Mouse (Mus musculus) liver, embryonic 13.5 days (tissue): ENCODE data around the gene Cox7a1. TPM values are rescaled to one million over a fixed set of nuclear protein-coding genes. Genes with fewer than 3 reads are reported as not detected.

Source experiments
- polyA plus RNA-seq: library from polyadenylated mRNA; unstranded; fragments of >200 nt; fragmentation: Nextera tagmentation; extraction: Ambion mirVana; gene quantifications from 2 replicates; pipeline ENCODE4 v1.2.1, GENCODE M21; 2015

The Cox7a1 gene
- polyA plus RNA-seq, 1 experiment from 2014 or later = 4.2 TPM

Other genes with a start within 250 kb of the Cox7a1 start
- gene Zfp74, start 230.1 kb upstream of the Cox7a1 start, polyA plus RNA-seq = 2.0 and 2.6 TPM in 2 replicates
- 8.5 and 10.9 TPM in 2 replicates for gene Zfp568, start 200.2 kb upstream of the Cox7a1 start, polyA plus RNA-seq
- 0.29 and 0.41 TPM in 2 replicates for gene Zfp14, start 132.8 kb upstream of the Cox7a1 start, polyA plus RNA-seq
- 1.7 and 2.1 TPM in 2 replicates for gene Zfp82, start 111.2 kb upstream of the Cox7a1 start, polyA plus RNA-seq
- gene Gm26920, start 93.7 kb upstream of the Cox7a1 start, polyA plus RNA-seq = 0.44 TPM in 1 of 2 replicates, not detected in the other
- 2.0 and 2.5 TPM in 2 replicates for gene Zfp566, start 93.6 kb upstream of the Cox7a1 start, polyA plus RNA-seq
- 12.7 and 18.3 TPM in 2 replicates for gene Zfp260, start 89.4 kb upstream of the Cox7a1 start, polyA plus RNA-seq
- gene Zfp382, start 62.2 kb upstream of the Cox7a1 start, polyA plus RNA-seq = 1.6 and 2.1 TPM in 2 replicates
- gene Zfp146, start 14.4 kb upstream of the Cox7a1 start, polyA plus RNA-seq = 4.8 and 6.2 TPM in 2 replicates
- gene Capns1, start 14.7 kb downstream of the Cox7a1 start, polyA plus RNA-seq = 39.0 and 40.8 TPM in 2 replicates
- gene Polr2i, start 47.8 kb downstream of the Cox7a1 start, polyA plus RNA-seq = 67.1 and 70.0 TPM in 2 replicates
- gene Tbcb, start 48.1 kb downstream of the Cox7a1 start, polyA plus RNA-seq = 62.1 and 63.7 TPM in 2 replicates
- not detected in 2 replicates for gene Ovol3, start 51.6 kb downstream of the Cox7a1 start, polyA plus RNA-seq
- gene Thap8, start 96.0 kb downstream of the Cox7a1 start, polyA plus RNA-seq = 0.13 TPM in 1 of 2 replicates, not detected in the other
- gene Wdr62, start 96.3 kb downstream of the Cox7a1 start, polyA plus RNA-seq = 7.0 and 8.1 TPM in 2 replicates
- 1.4 and 1.7 TPM in 2 replicates for gene Clip3, start 107.6 kb downstream of the Cox7a1 start, polyA plus RNA-seq
- 17.2 and 18.9 TPM in 2 replicates for gene Alkbh6, start 124.6 kb downstream of the Cox7a1 start, polyA plus RNA-seq
- 6.1 and 8.8 TPM in 2 replicates for gene Syne4, start 130.7 kb downstream of the Cox7a1 start, polyA plus RNA-seq
- gene E130208F15Rik, start 137.6 kb downstream of the Cox7a1 start, polyA plus RNA-seq = 1.3 and 1.8 TPM in 2 replicates
- gene Sdhaf1, start 139.8 kb downstream of the Cox7a1 start, polyA plus RNA-seq = 6.4 and 6.6 TPM in 2 replicates
- gene Lrfn3, start 178.6 kb downstream of the Cox7a1 start, polyA plus RNA-seq = 1.4 and 1.5 TPM in 2 replicates
- 65.8 and 80.0 TPM in 2 replicates for gene Tyrobp, start 229.6 kb downstream of the Cox7a1 start, polyA plus RNA-seq
- gene Hcst, start 235.7 kb downstream of the Cox7a1 start, polyA plus RNA-seq = 2.7 and 4.0 TPM in 2 replicates
- 1.2 TPM in 2 replicates for gene Nfkbid, start 237.6 kb downstream of the Cox7a1 start, polyA plus RNA-seq